Mouse (Mus musculus) lung, postnatal 36 days (tissue): ENCODE measurements around the gene Tnk2.
A peak's percentile ranks its signal among the peaks of the same experiment; 100 is the strongest.

Experiments used
- DNase-seq: peaks from one replicate; pipeline ENCODE4 v3.0.0; 2022; ENCODE audit warnings: mixed read lengths

Gene Tnk2

DNA sequence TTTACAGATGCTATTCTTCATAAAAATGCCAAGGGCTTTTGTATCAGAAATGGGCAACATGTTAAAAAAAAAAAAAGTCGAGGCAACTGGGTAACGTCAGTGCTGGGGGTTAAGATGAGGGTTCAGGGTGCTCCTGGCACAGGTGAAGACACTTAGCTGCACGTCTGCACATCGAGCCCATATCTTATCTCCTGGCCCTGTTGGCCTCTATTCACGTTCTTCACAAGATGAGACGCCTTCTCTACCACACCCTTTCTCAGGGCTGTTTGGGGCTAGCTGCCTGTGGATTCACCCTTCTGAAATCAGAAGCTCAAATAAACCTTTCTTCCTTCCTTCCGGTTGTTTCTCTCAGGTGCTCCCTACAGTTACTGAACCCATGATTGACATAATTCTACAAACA lies 79.5 kb downstream of the Tnk2 start:
- no peak for DNase-seq

DNA sequence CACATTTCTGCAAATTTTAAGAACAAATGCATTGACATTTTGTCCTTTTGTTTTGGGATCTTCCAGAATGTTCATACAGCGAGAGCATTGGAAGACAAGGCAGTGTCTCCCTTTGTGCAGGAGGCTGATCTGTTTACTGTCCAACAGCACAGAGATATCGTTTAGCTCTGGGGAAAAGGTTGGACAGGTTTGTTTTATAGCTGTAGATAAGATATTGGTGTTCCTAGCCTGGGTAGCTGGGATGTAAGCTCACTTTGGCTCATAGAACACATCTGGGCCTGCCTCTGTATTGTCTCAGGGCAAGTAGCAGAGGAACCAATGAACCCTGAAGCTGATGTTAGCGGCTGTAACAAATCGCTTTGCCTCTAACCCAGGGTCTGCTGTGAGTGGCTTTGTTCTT lies 80.1 kb downstream of the Tnk2 start:
- no peak for DNase-seq

DNA sequence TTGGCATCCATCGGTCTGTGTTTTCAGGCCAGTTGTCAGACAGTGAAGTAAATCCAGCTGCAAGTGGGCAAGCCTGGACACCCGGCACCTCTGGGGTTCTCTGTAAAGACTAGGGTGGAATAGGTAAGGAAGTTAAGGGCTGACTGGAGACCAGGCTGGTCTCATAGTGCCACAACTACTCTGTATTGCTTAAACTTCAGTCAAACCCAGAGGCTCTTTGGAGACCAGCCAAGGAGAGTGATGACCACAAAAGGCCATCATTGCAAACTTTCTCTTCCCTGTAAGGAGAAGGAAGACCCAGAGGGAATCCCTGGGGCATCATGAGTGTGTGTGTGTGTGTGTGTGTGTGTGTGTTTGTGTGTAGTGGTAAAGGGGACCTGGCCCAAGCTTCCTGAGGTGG lies 80.6 kb downstream of the Tnk2 start:
- DNase-seq, result no peak

DNA sequence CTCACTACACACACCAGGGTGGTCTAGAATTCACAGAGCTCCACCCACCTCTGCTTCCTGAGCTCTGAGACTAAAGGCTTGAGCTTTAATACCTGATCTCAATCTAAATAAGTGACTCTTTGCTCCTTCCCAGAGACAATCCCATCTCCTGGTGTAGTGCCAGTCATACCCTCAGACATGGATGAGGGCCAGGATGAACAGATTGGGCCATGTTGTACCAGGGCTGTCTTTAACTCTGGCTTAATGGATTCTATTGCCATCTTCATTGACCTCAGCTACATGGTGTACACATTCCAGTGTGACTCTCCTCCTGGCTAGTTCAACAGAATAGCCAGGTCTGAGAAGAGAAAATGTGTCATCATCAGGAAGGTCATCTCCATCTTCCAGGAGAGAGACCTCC lies 82.8 kb downstream of the Tnk2 start:
- DNase-seq, result no peak

DNA sequence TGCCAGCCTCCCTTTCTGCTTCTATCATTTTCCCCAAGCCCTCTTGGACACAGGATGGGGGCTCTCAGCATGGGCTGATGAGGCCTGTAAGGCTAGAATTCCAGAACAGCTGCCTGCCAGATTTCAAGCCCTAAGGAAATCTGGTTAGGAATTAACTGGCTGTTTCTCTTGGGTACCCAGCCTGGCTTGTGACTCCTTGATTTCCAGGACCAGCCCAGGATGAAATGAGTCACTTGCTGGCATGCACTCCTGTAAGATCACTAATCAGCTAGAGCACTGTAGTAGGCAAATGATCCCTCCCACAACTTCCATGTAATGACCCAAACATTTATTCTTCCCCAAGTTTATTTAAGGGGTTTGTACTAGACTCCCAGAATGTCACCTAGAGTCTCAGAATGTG lies 84.6 kb downstream of the Tnk2 start:
- peak; percentile 37 for DNase-seq

DNA sequence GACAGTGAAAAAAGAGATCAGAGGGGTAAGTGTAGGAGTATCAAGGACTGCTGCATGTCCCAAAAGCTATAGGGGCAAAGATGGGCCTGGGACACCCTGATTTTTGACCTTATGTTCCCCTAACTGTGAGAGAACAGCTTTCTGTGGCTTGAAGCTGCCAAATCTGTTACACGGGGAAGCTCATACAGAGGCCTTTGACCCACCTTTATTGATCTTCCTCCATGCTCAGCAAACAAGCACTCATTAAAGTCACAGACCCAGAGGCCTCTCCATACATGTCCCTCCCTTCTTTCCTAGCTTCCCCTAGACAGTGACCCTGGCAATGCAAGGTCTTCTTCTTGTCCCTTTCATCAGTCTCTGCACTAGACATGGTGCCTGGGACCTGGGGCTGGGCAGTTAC lies 85.1 kb downstream of the Tnk2 start:
- no peak for DNase-seq
